Mouse (Mus musculus): ENCODE measurements around the gene Slc38a9. TPM values are rescaled to one million over a fixed set of nuclear protein-coding genes. Genes with fewer than 3 reads are reported as not detected.
A peak's percentile ranks its signal among the peaks of the same experiment; 100 is the strongest.

Gene Slc38a9
- polyA plus RNA-seq, 1 experiment from 2014 or later: 10.1 TPM

GRCm38 (mm10) chr13:112736407-112736806, 75.9 kb downstream of the Slc38a9 start:
- no peak for TF ChIP-seq CTCF (IDR thresholded peaks at IDR 0.05; ENCODE audit: low read depth)
- TF ChIP-seq EP300 (optimal IDR thresholded peaks at IDR 0.05): no peak
- ATAC-seq (ENCODE audit: low FRiP score, low TSS enrichment) (no peak), DNase-seq (ENCODE audit: low spot score) (no peak)
- H3K27ac ChIP-seq (replicated peaks): no peak overlapping the region
- H3K36me3 ChIP-seq (ENCODE audit: control insufficient read depth, insufficient read depth, low read length): no peaks in the 10 kb centered on the region
- no peak overlapping the region for H3K4me3 ChIP-seq (ENCODE audit: low read depth, low read length)
- no peak overlapping the region for H3K9ac ChIP-seq (ENCODE audit: low read length)
- H3K4me1 ChIP-seq (replicated peaks; ENCODE audit: control insufficient read depth, insufficient read depth): no peaks in the 10 kb centered on the region
- no peak overlapping the region for H3K4me2 ChIP-seq (replicated peaks; ENCODE audit: low read depth)
- no peaks in the 10 kb centered on the region for H3K9me3 ChIP-seq (ENCODE audit: control insufficient read depth, low read length)
- no peaks in the 10 kb centered on the region for H3K27me3 ChIP-seq (ENCODE audit: control insufficient read depth, insufficient read depth, low read length)
- WGBS: 76% methylated on average over 10 of the region's 10 CpGs

DNA sequence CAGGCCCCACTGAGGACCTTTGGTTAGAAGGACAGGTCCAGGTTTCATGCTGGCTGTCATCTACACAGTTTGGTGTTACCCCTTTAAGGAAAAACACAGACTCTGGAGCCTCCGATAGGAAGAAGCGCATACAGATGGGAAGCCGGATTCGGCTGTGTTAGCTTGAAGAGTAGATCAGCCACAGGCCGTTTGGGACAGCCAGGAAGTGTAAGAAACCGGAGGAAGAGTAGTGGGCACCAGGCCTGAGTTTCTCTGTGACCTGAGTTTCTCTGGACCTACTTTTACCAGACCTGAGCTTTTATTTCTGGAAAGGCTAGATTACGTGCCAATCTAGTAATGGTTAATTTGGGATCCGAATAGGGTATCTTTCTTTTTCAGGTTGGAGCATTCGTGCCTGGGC, 76.6 kb downstream of the Slc38a9 start:
- WGBS: 83% methylated on average over 9 of the region's 9 CpGs
- Histone ChIP-seq H3K9ac (ENCODE audit: low read length) (no peak overlapping the region), H3K9me3 (ENCODE audit: control insufficient read depth, low read length) (no peaks in the 10 kb centered on the region), H3K36me3 (ENCODE audit: control insufficient read depth, insufficient read depth, low read length) (no peaks in the 10 kb centered on the region), H3K27ac (replicated peaks) (no peak overlapping the region), H3K4me2 (replicated peaks; ENCODE audit: low read depth) (no peak overlapping the region), H3K27me3 (ENCODE audit: control insufficient read depth, insufficient read depth, low read length) (no peaks in the 10 kb centered on the region), H3K4me1 (replicated peaks; ENCODE audit: control insufficient read depth, insufficient read depth) (no peaks in the 10 kb centered on the region), H3K4me3 (ENCODE audit: low read depth, low read length) (no peak overlapping the region)
- ATAC-seq (ENCODE audit: low FRiP score, low TSS enrichment): no peak
- TF ChIP-seq CTCF (IDR thresholded peaks at IDR 0.05; ENCODE audit: low read depth) (no peak), EP300 (optimal IDR thresholded peaks at IDR 0.05) (no peak)
- no peak for DNase-seq (ENCODE audit: low spot score)

DNA sequence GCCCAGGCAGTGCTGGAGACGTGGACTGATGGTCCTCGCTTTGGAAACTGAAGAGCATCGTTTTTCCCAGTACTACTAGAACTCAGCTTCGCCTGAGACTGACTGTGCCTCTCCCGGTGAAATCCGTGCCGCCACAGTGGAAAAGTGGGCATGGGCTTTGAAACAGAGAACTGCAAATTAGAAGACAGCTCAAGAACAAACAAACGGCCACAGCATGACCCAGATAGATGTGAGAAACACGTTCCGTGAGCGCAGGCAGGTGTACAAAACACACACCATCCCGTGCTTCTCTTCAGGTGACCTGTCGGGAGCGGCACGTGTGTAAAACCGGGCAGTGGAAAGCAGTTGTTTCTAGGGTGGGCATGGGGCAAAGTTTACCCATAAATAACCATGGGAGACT, 77.5 kb downstream of the Slc38a9 start:
- no peak for DNase-seq (ENCODE audit: low spot score)
- H3K4me1 ChIP-seq (replicated peaks; ENCODE audit: control insufficient read depth, insufficient read depth): no peaks in the 10 kb centered on the region
- H3K4me3 ChIP-seq (ENCODE audit: low read depth, low read length): no peak overlapping the region
- no peak for ATAC-seq (ENCODE audit: low FRiP score, low TSS enrichment)
- no peaks in the 10 kb centered on the region for H3K27me3 ChIP-seq (ENCODE audit: control insufficient read depth, insufficient read depth, low read length)
- H3K36me3 ChIP-seq (ENCODE audit: control insufficient read depth, insufficient read depth, low read length): no peaks in the 10 kb centered on the region
- H3K9me3 ChIP-seq (ENCODE audit: control insufficient read depth, low read length): no peaks in the 10 kb centered on the region
- H3K9ac ChIP-seq (ENCODE audit: low read length): no peak overlapping the region
- H3K27ac ChIP-seq (replicated peaks): no peak overlapping the region
- 77% methylated on average over 16 of the region's 16 CpGs for WGBS
- no peak for TF ChIP-seq CTCF (IDR thresholded peaks at IDR 0.05; ENCODE audit: low read depth)
- TF ChIP-seq EP300 (optimal IDR thresholded peaks at IDR 0.05): no peak
- no peak overlapping the region for H3K4me2 ChIP-seq (replicated peaks; ENCODE audit: low read depth)

DNA sequence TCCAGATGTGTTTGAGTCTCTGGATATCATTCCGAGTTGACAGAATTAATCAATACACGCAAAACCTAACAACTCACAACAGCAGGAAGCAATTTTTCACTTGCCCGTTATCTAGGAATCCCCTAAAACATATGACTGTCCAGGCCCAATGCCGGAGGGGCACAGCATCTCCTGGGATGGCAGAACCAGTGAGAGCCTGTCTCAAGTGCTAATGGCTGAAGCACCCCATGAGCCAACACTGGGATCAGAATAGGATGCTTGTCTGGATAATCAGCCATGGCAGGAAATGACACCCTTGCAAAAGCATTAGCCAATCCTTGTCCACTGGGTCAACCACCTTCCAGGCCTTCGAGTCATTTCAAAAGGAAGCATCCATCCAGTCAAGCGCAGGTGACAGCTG, 79.5 kb downstream of the Slc38a9 start:
- Histone ChIP-seq H3K27me3 (ENCODE audit: control insufficient read depth, insufficient read depth, low read length) (no peaks in the 10 kb centered on the region), H3K9me3 (ENCODE audit: control insufficient read depth, low read length) (no peaks in the 10 kb centered on the region), H3K9ac (ENCODE audit: low read length) (no peak overlapping the region), H3K4me2 (replicated peaks; ENCODE audit: low read depth) (no peak overlapping the region), H3K36me3 (ENCODE audit: control insufficient read depth, insufficient read depth, low read length) (no peaks in the 10 kb centered on the region), H3K27ac (replicated peaks) (no peak overlapping the region), H3K4me3 (ENCODE audit: low read depth, low read length) (no peak overlapping the region), H3K4me1 (replicated peaks; ENCODE audit: control insufficient read depth, insufficient read depth) (peaks cover 5% of the 10 kb centered on the region; the same call in 1 of the 2 replicates)
- no peak for ATAC-seq (ENCODE audit: low FRiP score, low TSS enrichment)
- DNase-seq (ENCODE audit: low spot score): no peak
- WGBS: 78% methylated on average over 6 of the region's 6 CpGs
- TF ChIP-seq CTCF (IDR thresholded peaks at IDR 0.05; ENCODE audit: low read depth) (no peak), EP300 (optimal IDR thresholded peaks at IDR 0.05) (no peak)

DNA sequence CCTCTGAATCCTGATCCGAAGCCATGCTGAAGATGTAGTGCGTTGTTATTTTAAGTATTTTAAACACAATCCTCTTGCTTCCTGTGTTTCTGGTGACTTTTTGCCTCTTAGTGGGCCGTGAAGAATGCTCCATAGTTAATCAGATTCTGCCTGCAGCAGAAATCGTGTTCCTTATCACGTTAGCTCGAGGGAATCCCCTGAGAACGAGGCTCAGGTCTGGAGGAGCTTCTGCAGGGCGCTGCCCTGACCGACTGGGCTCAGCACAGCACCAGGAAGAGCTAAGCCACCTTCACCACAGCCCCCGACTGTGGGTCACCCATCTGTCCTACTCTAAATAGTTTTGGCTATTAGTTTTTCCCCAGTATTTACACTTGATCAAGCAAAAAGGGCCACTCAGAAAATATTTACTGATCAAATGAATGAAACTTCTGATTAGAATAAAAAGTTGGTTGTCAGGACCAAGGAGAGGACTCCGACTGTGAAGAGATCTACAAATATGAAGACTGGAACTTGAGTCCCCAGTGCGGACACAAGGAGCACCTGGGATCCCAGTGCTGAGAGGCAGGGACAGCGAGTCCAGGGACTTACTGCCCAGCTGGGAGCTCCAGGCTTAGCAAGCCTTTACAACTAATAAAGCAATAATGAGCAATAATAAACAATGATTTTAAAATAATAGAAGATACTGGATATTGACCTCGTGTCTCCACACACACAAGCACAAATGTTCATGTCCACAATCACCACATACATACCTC, 81.7 kb downstream of the Slc38a9 start:
- DNase-seq (ENCODE audit: low spot score): no peak
- no peak overlapping the region for H3K4me2 ChIP-seq (replicated peaks; ENCODE audit: low read depth)
- TF ChIP-seq EP300 (optimal IDR thresholded peaks at IDR 0.05) (no peak), CTCF (IDR thresholded peaks at IDR 0.05; ENCODE audit: low read depth) (no peak)
- H3K9ac ChIP-seq (ENCODE audit: low read length): no peak overlapping the region
- no peaks in the 10 kb centered on the region for H3K36me3 ChIP-seq (ENCODE audit: control insufficient read depth, insufficient read depth, low read length)
- no peak for ATAC-seq (ENCODE audit: low FRiP score, low TSS enrichment)
- 28% methylated on average over 14 of the region's 14 CpGs for WGBS
- no peak overlapping the region for H3K4me3 ChIP-seq (ENCODE audit: low read depth, low read length)
- 0 out of 2 replicates have a peak overlapping the region, but pooled peaks have one; percentile 36 for H3K27ac ChIP-seq (replicated peaks)
- H3K4me1 ChIP-seq (replicated peaks; ENCODE audit: control insufficient read depth, insufficient read depth): peaks cover 5% of the 10 kb centered on the region; the same call in 1 of the 2 replicates
- H3K9me3 ChIP-seq (ENCODE audit: control insufficient read depth, low read length): no peaks in the 10 kb centered on the region
- H3K27me3 ChIP-seq (ENCODE audit: control insufficient read depth, insufficient read depth, low read length): no peaks in the 10 kb centered on the region

DNA sequence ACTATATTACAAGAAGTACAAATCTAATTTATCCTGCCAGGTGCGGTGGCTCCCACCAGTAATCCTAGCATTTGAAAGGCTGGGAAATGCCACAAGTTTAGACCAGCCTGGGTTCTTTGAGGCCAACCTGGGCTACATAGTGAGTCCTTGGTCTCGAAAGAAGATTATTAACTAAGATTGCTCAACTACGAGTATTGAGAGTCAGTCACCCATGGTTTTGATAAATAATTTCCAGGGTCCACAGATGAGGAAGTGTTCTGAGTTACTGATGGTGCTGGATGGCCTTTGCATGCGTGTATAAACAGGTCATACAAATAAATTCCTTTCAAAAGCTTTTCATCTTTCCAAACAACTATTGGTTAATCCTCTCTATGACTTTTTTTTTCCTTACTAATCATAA, 83.1 kb downstream of the Slc38a9 start:
- no peak for DNase-seq (ENCODE audit: low spot score)
- 60% methylated on average over 4 of the region's 4 CpGs for WGBS
- Histone ChIP-seq H3K4me1 (replicated peaks; ENCODE audit: control insufficient read depth, insufficient read depth) (peaks cover 5% of the 10 kb centered on the region; the same call in 1 of the 2 replicates), H3K36me3 (ENCODE audit: control insufficient read depth, insufficient read depth, low read length) (no peaks in the 10 kb centered on the region), H3K4me2 (replicated peaks; ENCODE audit: low read depth) (no peak overlapping the region), H3K9ac (ENCODE audit: low read length) (no peak overlapping the region), H3K4me3 (ENCODE audit: low read depth, low read length) (no peak overlapping the region), H3K27ac (replicated peaks) (peak overlapping the region; percentile 31; the same call in 1 of the 2 replicates), H3K27me3 (ENCODE audit: control insufficient read depth, insufficient read depth, low read length) (no peaks in the 10 kb centered on the region), H3K9me3 (ENCODE audit: control insufficient read depth, low read length) (no peaks in the 10 kb centered on the region)
- ATAC-seq (ENCODE audit: low FRiP score, low TSS enrichment): no peak
- TF ChIP-seq EP300 (optimal IDR thresholded peaks at IDR 0.05) (no peak), CTCF (IDR thresholded peaks at IDR 0.05; ENCODE audit: low read depth) (no peak)
